Mouse (Mus musculus) G1E-ER4 (cell line): ENCODE data around the gene Kifc5b. TPM values are rescaled to one million over a fixed set of nuclear protein-coding genes. Genes with fewer than 3 reads are reported as not detected.

Experiments
- GATA1 ChIP-seq: IDR thresholded peaks from one replicate; pipeline ENCODE4 v1.8.0; 2012; ENCODE audit warnings: low read length, inconsistent platforms
- polyA plus RNA-seq: library from polyadenylated mRNA; stranded (reverse); fragments of >175 nt; gene quantifications from 2 replicates; pipeline ENCODE4 v1.2.3, GENCODE M21; 2012

The Kifc5b gene
- polyA plus RNA-seq, 1 experiment: 36.2 TPM

DNA sequence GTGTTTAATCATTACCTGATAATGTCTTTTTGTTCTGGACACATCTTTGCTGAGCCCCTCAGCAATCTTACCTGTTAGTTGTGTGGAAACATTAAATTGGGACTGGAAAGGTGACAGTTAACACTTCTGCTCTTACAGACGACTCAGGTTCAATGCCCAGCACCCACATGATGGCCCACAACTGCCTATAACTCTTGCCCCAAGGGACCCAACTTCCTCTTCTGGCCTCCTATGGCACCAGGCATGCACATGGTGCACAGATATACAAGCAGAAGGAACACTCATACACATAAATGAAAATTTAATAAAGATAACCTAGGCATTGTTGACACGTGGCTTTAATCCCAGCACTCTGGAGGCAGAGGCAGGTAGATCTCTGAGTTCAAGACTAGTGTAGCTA lies 62.5 kb downstream of the Kifc5b start:
- TF ChIP-seq GATA1: no peak

DNA sequence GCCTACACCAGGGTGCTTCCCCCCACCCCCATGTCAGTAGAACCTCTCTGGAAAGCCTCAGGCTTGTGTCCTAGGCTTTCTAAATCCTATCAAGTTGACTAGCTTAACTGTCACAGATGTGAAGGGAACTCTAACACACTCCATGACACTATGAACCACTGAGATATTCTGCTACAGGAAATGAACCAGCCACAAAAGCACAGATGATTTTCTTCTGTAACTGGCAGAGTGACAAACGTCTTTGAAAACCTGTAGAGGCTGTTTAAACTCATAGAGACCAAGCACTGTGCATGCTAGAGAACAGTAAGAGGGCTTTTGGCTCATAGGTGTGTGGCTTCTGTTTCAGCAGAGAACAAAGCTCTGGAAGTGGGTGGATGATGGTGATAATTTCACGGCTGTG lies 64.2 kb downstream of the Kifc5b start:
- no peak for TF ChIP-seq GATA1

Other genes with a start within 250 kb of the Kifc5b start
- gene Crebrf, start 201.4 kb upstream of the Kifc5b start, polyA plus RNA-seq: 1.6 and 1.7 TPM in 2 replicates
- 27.5 and 34.4 TPM in 2 replicates for gene Bnip1, start 136.0 kb upstream of the Kifc5b start, polyA plus RNA-seq
- not detected in 2 replicates for gene Nkx2-5, start 72.1 kb upstream of the Kifc5b start, polyA plus RNA-seq
- gene Phf1, start 16.0 kb downstream of the Kifc5b start, polyA plus RNA-seq: 16.7 and 18.8 TPM in 2 replicates
- gene Cuta, start 22.5 kb downstream of the Kifc5b start, polyA plus RNA-seq: 473 and 542 TPM in 2 replicates
- 19.3 and 20.8 TPM in 2 replicates for gene Syngap1, start 24.2 kb downstream of the Kifc5b start, polyA plus RNA-seq
- gene Zbtb9, start 56.1 kb downstream of the Kifc5b start, polyA plus RNA-seq: 7.7 and 12.8 TPM in 2 replicates
- gene Bak1, start 111.9 kb downstream of the Kifc5b start, polyA plus RNA-seq: 193 and 211 TPM in 2 replicates
- 3.4 and 3.8 TPM in 2 replicates for gene Itpr3, start 140.2 kb downstream of the Kifc5b start, polyA plus RNA-seq
- gene Uqcc2, start 216.8 kb downstream of the Kifc5b start, polyA plus RNA-seq: 241 and 349 TPM in 2 replicates